Mouse (Mus musculus): Measurements from ENCODE around the gene Syne3. TPM values are rescaled to one million over a fixed set of nuclear protein-coding genes. Genes with fewer than 3 reads are reported as not detected.

Syne3 gene
- polyA plus RNA-seq, 1 experiment from 2014 or later, result 0.61 TPM

DNA sequence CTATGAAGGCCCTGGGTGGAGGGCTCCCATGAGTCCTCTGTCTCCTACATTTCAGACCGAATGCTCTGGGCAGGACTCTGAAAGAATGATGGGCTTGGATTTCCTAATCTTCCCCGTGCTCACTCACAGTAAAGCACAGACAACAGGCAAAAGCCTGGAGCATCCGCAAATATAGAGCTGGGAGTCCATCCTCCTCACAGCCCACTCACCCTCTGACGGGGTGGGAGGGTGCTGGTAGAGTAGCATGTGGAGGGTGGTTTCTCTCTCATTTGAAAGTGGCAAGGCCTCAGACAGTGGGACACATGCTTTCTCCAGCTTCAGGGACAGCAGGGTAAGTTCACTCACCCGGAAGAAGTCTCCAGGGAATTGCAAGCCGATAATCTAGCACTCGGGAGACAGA is 123.5 kb downstream of the Syne3 start:
- no peak overlapping the region for H3K4me2 ChIP-seq

GRCm38 (mm10) chr12:104882533-104882932 is 127.1 kb downstream of the Syne3 start:
- Histone ChIP-seq H3K27me3 (no peaks in the 10 kb centered on the region), H3K9me3 (no peaks in the 10 kb centered on the region), H3K4me1 (replicated peaks) (0 out of 2 replicates have a peak, but pooled peaks cover 6% of the 10 kb centered on the region), H3K4me3 (replicated peaks) (no peak overlapping the region), H3K27ac (no peak overlapping the region), H3K9ac (replicated peaks) (no peak overlapping the region), H3K36me3 (no peaks in the 10 kb centered on the region), H3K4me2 (no peak overlapping the region)
- WGBS, result 57% methylated on average over 5 of the region's 5 CpGs
- no peak for ATAC-seq (ENCODE audit: insufficient number of reproducible peaks, insufficient read depth, low FRiP score, low TSS enrichment, low read depth)

More for the DNA sequence above, 123.5 kb downstream of the Syne3 start:
- Histone ChIP-seq H3K4me1 (replicated peaks) (0 out of 2 replicates have a peak, but pooled peaks cover 6% of the 10 kb centered on the region), H3K9ac (replicated peaks) (no peak overlapping the region), H3K4me3 (replicated peaks) (no peak overlapping the region), H3K27me3 (no peaks in the 10 kb centered on the region), H3K27ac (no peak overlapping the region), H3K9me3 (no peaks in the 10 kb centered on the region), H3K36me3 (no peaks in the 10 kb centered on the region)
- ATAC-seq (ENCODE audit: insufficient number of reproducible peaks, insufficient read depth, low FRiP score, low TSS enrichment, low read depth), result no peak
- WGBS, result 87% methylated on average over 7 of the region's 7 CpGs

GRCm38 (mm10) chr12:104882061-104882460 is 127.5 kb downstream of the Syne3 start:
- Histone ChIP-seq H3K4me1 (replicated peaks) (0 out of 2 replicates have a peak, but pooled peaks cover 6% of the 10 kb centered on the region), H3K27me3 (no peaks in the 10 kb centered on the region), H3K9me3 (no peaks in the 10 kb centered on the region), H3K4me2 (no peak overlapping the region), H3K36me3 (no peaks in the 10 kb centered on the region), H3K27ac (no peak overlapping the region), H3K9ac (replicated peaks) (no peak overlapping the region), H3K4me3 (replicated peaks) (no peak overlapping the region)
- 60% methylated on average over 2 of the region's 2 CpGs for WGBS
- no peak for ATAC-seq (ENCODE audit: insufficient number of reproducible peaks, insufficient read depth, low FRiP score, low TSS enrichment, low read depth)

DNA sequence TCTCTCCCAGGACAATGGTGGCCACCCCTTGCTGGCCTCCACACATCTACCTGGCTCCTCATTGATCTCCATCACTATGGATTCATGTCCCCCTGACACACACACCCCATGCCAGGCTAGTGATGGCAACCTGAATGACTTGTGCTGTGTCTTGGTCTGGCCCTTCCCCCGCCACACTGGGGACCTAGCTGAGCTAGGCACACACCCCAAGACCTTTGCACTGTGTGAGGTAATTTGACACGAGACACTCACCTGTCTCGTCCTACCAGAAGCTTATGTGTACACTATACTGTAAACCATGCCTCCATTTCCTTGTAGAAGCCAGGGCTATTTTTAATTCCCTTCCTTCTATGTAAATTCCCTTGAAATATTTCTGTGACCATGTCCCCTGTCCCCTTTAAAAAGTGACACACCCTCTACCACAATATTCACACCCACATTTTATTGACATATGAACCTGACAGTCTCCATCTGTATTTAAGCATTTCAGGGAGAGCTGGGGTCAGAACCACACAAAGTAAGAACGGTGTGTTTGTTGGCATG is 128.0 kb downstream of the Syne3 start:
- Histone ChIP-seq H3K9ac (replicated peaks) (no peak overlapping the region), H3K4me3 (replicated peaks) (no peak overlapping the region), H3K4me1 (replicated peaks) (0 out of 2 replicates have a peak, but pooled peaks cover 6% of the 10 kb centered on the region), H3K36me3 (no peaks in the 10 kb centered on the region), H3K4me2 (no peak overlapping the region), H3K27me3 (peaks cover 3% of the 10 kb centered on the region; the same call in 1 of the 2 replicates), H3K27ac (no peak overlapping the region), H3K9me3 (no peaks in the 10 kb centered on the region)
- ATAC-seq (ENCODE audit: insufficient number of reproducible peaks, insufficient read depth, low FRiP score, low TSS enrichment, low read depth), result no peak
- 76% methylated on average over 4 of the region's 4 CpGs for WGBS

DNA sequence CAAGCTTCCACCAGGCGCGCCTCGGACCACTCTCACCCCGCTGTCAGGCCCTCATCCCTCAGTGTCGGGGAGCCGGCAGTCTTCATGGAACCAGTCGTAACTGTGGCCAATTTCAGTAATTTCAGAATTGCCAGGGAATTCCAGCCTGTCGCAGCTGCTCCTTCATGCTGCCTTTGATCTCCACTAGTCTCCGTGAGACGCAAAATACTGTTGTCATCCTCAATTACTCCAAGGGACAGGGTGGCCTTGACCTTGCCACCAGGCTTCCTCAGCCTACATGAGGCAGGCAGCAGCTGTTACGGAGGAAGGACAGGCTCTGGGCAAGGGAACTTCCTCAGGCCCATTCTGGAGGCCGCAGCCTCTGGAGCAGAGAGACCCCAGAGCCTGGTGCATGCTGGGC is 129.2 kb downstream of the Syne3 start:
- Histone ChIP-seq H3K36me3 (no peaks in the 10 kb centered on the region), H3K9ac (replicated peaks) (no peak overlapping the region), H3K4me2 (no peak overlapping the region), H3K27ac (no peak overlapping the region), H3K27me3 (peaks cover 5% of the 10 kb centered on the region), H3K9me3 (no peaks in the 10 kb centered on the region), H3K4me3 (replicated peaks) (no peak overlapping the region), H3K4me1 (replicated peaks) (0 out of 2 replicates have a peak, but pooled peaks cover 6% of the 10 kb centered on the region)
- ATAC-seq (ENCODE audit: insufficient number of reproducible peaks, insufficient read depth, low FRiP score, low TSS enrichment, low read depth), result no peak
- 54% methylated on average over 12 of the region's 12 CpGs for WGBS

Small RNA genes lying within 50 kb of the gene (microRNA-seq; reads per million reads assigned to microRNA genes)
- gene Mir3069, result 1.2 reads per million

Other genes starting within 250 kb of the Syne3 start
- 4.8 and 5.2 TPM in 2 replicates for gene Clmn, start 144.7 kb downstream of the Syne3 start, polyA plus RNA-seq (2016; fragmentation: Nextera tagmentation; extraction: Ambion mirVana)
- 171 and 180 TPM in 2 replicates for gene Glrx5, start 22.9 kb upstream of the Syne3 start, polyA plus RNA-seq (2016; fragmentation: Nextera tagmentation; extraction: Ambion mirVana)
- gene Tcl1b2, start 136.2 kb upstream of the Syne3 start, polyA plus RNA-seq (2016; fragmentation: Nextera tagmentation; extraction: Ambion mirVana), result not detected in 2 replicates
- gene Tcl1b1, start 149.9 kb upstream of the Syne3 start, polyA plus RNA-seq (2016; fragmentation: Nextera tagmentation; extraction: Ambion mirVana), result not detected in 2 replicates
- not detected in 2 replicates for gene Tcl1b5, start 166.5 kb upstream of the Syne3 start, polyA plus RNA-seq (2016; fragmentation: Nextera tagmentation; extraction: Ambion mirVana)
- not detected in 2 replicates for gene Tcl1b3, start 181.2 kb upstream of the Syne3 start, polyA plus RNA-seq (2016; fragmentation: Nextera tagmentation; extraction: Ambion mirVana)
- not detected in 2 replicates for gene Tcl1b4, start 192.1 kb upstream of the Syne3 start, polyA plus RNA-seq (2016; fragmentation: Nextera tagmentation; extraction: Ambion mirVana)
- gene Tcl1, start 213.0 kb upstream of the Syne3 start, polyA plus RNA-seq (2016; fragmentation: Nextera tagmentation; extraction: Ambion mirVana), result not detected in 2 replicates

All from limb, embryonic 12.5 days (tissue).